Mouse (Mus musculus) left cerebral cortex, postnatal 14 days (tissue): ENCODE results near the gene Slc28a1. TPM values are rescaled to one million over a fixed set of nuclear protein-coding genes. Genes with fewer than 3 reads are reported as not detected.
"Not testable (repeated sequence)": the region's sequence is repeated elsewhere in the genome, so short reads cannot be mapped to it uniquely, and the experiment has no call there.

Experiments
- DNase-seq, 2 experiments: peaks; one replicate each; pipeline ENCODE4 v3.0.0; 2021 to 2022; ENCODE audit warnings: low spot score in 2 of 2, mixed read lengths in 1 of 2
- intact Hi-C: fragments of 180-260 bp; cut with DNase I; formaldehyde crosslinking; loops from one replicate; pipeline ENCODE4 v1.15.1; 2025
- total RNA-seq, 2 experiments: library from RNA; stranded (reverse); gene quantifications; 2 replicates each; pipeline ENCODE4 v1.2.3; 2021

The Slc28a1 gene
- total RNA-seq, 2 experiments from 2014 or later = 0.11 TPM; not detected in 1

DNA sequence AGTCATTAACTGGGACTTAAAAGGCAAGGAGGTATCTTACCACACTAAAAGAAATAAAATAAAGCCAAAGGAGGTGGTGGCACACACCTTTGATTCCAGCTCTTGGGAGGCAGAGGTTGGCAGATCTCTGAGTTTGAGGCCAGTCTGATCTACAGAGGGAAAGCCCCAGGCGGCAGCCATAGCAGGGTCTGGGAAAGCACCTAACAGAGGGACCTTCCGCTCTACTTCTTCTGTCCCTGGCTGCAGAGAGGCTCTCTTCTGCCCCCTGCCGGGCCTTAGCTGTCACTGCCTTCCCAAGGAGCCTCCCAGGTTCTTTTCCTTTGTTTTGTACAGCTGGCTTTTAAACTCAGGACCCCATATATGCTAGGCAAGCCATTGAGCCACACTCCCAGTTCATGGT lies 40.4 kb downstream of the Slc28a1 start:
- intact Hi-C loops = loop anchor here (10.0 kb wide), 3 partner anchors 210 to 430 kb away; partner anchors contain the start of gene Sec11a
- DNase-seq = peak; percentile 18 to 48

DNA sequence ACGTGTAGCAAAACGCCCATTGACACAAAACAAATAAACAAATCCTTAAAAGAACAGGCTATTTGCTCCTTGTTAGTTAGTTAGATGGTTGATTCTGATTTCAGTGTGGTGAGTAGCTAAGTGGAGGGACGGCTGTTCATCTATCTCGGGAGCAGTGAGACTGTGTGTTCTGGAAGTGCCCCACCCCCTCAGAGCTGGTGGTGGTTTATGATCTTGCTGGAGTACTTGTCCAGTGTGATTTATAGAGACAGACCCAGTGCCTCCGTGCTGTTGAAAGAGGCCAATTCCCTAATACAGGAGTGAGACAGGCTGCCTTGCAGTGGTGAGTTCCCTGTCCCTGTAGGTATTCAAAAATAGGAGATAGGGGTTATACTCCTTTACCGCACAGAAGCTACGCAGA lies 44.3 kb downstream of the Slc28a1 start:
- DNase-seq = no peak
- intact Hi-C loops = loop anchor here (10.0 kb wide), 3 partner anchors 214 to 434 kb away; partner anchors contain the start of gene Sec11a

DNA sequence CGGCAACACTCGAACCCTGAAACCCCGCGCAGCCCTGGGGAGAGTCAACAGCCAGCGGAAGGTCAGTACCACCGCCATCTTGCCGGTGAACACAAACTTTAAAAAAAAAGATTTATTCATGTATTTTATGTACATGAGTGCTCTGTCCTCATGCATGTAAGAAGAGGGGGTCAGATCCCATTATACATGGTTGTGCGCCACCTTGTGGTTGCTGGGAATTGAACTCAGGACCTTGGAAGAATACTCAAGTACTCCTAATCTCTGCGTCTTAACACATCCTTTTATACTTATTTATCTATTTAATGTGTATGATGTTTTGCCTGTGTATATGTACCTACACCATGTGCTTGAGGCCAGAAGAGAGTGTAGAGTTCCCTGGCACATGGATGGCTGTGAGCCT lies 47.1 kb downstream of the Slc28a1 start:
- intact Hi-C loops = loop anchor here (2.0 kb wide), 1 partner anchor 177 kb away; no protein-coding TSS in a partner anchor
- DNase-seq = peak; percentile 23 to 27

DNA sequence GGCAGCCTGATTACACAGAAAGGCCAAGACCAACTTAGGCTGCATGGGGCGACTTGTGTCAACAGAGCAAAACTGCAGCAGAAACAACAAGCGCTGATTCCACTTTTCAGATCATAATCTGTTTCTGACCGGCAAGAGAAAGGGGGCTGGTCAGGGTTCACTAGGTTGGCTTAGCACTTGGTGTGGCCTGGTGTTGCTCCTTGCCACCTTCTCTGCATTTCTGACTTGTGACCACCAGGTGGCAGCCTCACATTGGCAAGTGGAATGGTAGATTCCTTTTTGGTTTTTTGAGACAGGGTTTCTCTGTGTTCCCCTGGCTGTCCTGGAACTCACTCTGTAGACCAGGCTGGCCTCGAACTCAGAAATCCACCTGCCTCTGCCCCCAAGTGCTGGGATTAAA lies 47.7 kb downstream of the Slc28a1 start:
- intact Hi-C loops = loop anchor here (2.0 kb wide), 1 partner anchor 176 kb away; no protein-coding TSS in a partner anchor

DNA sequence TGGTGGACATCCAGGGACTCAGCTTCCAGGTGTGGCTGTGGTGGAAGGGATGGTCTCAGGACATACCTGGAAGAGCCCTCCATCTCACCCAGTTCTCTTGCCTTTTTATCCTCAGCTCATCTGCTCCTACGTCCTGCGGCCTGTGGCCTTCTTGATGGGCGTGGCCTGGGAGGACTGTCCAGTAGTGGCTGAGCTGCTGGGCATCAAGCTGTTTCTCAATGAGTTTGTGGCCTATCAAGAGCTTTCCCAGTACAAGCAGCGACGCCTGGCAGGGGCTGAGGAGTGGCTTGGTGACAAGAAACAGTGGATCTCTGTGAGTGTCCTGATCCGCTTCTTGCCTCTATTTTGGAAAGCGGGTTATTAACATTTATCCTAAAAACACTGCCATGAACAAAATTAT lies 49.8 kb downstream of the Slc28a1 start:
- intact Hi-C loops = no loop called here
- DNase-seq = no peak

More for the DNA sequence above, 47.7 kb downstream of the Slc28a1 start:
- peak; percentile 76 to 83 for DNase-seq

DNA sequence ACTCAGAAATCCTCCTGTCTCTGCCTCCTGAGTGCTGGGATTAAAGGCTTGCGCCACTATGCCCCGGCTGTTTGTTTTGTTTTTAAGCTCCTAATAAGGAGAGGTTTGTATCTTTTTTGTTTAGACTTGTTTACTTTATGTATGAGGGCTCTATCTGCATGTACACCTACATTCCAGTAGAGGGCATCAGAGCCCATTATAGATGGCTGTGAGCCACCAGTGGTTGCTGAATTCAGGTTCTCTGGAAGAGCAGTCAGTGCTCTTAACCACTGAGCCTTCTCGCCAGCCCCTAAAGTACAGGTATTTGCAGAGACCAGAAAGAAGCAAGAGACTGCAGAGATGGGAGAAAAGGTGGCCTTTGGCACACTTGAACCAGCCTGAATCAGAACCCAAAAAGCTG lies 52.5 kb downstream of the Slc28a1 start:
- intact Hi-C loops = loop anchor here (5.0 kb wide), 1 partner anchor 155 kb away; no protein-coding TSS in a partner anchor
- peak; percentile 61 to 69 for DNase-seq

DNA sequence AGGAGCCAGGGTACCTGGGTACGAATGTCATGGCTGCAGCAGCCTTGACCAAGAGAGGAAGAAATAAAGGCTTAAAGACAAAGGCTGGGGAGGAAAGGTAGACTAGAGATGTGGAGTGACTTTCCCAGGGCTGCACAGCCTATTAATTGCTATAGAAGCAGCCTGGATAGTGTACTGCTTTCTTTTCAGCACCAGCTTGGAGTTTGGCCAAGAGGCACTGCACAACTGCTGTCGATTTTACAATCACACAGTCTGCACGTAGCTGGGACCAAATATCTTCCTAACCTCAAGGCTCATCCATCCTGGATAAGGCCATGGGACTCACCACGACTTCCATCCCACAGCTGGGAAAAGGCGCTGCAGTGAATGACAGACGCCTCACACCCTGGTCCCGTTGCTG lies 54.8 kb downstream of the Slc28a1 start:
- no peak for DNase-seq
- intact Hi-C loops = loop anchor here (5.0 kb wide), 1 partner anchor 153 kb away; no protein-coding TSS in a partner anchor

DNA sequence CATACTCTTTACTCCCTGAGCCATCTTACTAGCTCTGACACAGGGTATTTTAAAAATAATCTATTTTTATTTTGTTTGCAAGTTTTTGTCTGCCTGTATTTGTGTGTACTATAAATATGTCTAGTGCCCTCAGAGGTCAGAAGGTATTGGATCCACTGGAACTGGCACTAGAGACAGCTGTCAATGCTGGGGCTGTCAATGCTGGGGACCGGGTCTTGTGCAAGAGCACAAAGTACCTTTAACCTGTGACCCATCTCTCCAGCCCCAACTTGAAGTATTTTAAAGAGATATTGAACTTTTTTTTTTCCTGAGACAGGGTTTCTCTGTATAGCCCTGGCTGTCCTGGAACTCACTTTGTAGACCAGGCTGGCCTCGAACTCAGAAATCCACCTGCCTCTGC lies 59.3 kb downstream of the Slc28a1 start:
- intact Hi-C loops = no loop called here
- no peak for DNase-seq

DNA sequence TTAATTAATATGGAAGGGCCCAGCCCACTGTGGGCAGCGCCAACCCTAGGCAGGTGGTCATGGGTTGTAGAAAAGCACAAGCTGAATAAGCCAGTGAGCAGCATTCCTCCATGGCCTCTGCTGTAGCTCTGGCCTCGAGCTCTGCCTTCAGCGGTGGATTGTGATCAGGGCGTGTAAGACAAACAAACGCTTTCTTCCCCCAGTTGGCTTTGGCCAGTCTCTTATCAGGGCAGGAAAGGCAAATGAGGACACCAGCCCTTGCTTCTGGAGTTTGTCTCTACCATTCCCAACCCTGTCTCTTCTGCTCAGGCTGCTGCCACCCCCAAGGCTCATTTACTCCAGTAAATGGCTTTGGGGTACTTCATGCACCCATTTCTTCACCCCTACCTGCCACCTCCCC lies 60.1 kb downstream of the Slc28a1 start:
- intact Hi-C loops = no loop called here
- DNase-seq = no peak

DNA sequence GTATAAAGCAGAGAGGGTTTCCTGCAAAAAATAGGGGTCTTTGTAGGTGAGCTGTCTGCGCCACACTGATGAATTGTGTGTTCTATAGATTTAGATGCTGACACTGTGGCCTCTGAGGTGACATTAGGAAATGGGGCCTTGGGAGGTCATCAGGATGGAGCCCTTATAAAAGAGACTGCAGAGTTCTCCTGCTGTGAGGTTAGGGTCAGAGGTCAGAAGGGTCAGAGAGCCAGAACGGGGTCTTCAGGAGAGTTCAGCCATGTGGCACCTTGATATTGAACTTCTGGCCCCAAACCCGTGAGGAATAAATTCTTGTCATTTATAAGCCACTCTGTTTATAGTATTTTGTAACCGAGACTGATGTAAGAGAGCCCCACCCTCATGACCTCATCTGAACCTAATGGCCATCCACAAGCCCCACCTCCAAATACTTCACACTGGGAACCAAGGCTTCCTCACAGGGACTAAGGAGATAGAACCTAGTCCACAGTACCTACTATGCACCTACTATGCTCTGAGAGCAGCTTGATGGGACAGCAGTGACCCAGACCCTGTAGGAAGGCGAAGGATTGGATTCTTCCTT lies 61.7 kb downstream of the Slc28a1 start:
- intact Hi-C loops = no loop called here
- no peak for DNase-seq

DNA sequence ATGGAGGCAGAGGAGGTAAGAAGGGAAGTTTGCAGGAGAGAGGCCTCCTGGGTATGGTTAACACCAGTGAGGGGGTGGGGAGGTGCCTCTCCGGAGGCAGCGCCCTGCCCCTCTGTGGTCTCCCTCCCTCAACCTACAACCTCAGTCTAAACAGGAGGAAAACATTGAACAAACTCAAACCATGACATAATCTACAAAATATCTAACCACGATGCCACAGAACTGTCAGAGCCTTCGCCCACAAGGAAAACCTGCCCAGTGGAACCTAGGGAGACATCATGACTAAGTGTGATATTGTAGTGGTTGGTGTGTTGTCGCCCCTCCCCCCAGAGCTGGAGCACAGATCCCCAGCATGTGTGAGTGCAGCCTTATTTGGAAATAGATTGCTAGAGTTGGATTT lies 64.9 kb downstream of the Slc28a1 start:
- DNase-seq = peak; percentile 28 to 80
- intact Hi-C loops = no loop called here

DNA sequence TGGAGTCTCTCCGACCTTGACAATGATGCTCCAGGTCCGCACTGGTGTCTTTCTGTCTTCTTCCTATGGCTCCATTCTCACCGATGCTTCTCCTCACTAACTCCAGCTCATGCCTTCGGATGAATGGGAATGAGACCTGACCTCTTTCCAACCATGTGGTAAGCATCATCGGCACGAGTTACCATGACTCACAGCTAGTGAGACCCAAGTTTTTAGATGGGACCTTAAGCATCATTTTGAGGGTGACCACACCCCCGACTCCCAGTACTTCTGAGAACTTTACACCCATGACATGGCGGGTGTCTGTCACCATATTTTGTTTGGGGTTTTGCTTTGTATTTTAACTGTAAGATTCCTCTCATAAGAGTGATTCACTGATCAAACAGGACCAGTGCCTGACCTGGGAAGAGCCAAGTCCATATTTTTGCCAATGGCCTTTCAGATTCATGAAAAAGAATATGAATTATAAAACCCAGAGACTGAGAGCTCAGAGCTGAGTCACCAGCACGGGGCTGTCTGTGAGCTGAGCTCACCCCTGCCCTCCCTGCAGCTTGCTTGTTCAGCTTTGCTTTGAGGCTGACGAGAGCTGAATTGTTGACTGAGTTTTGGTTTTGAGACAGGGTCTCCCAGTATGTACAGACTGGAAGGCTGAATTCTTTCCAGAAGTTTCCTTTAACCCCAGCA lies 68.0 kb downstream of the Slc28a1 start:
- intact Hi-C loops = no loop called here
- no peak for DNase-seq

DNA sequence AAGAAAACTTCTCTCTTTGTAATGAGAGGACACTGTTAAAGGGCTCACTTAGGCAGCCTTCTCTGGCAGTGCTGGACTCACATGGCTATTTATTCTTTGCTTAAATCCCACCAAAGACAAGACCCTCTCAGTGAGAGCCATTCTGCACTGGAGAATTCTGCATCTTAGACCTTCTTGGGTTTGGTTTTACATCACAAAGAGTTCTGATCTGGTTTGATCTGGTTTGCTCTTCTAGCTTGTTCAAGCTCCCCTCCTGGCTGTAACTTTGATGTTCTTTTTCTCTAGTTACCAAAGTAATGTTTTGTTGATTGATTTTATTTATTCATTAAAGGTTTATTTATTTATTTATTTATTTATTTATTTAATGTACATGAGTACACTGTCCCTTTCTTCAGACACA lies 68.6 kb downstream of the Slc28a1 start:
- intact Hi-C loops = no loop called here

DNA sequence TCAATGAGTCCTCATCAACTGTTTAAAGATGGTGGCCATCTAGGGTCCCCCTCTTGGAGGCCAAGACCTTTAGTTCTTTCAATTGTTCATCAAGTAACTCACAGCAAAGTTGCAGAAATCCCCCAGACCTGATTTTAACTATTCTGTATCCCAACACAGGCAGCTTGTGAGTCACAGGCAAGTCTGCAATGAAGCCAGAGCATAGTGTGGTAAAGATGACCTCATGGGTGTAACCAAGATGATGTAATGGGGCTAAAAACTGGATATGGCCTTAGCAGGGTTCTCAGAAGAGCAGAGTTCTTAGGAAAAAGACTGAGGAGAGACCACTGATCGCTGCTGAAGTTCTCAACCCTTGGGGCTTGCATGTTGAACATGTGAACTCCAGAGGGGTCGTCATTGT lies 69.5 kb downstream of the Slc28a1 start:
- intact Hi-C loops = no loop called here
- DNase-seq = no peak

More for the DNA sequence above, 68.6 kb downstream of the Slc28a1 start:
- no peak for DNase-seq

DNA sequence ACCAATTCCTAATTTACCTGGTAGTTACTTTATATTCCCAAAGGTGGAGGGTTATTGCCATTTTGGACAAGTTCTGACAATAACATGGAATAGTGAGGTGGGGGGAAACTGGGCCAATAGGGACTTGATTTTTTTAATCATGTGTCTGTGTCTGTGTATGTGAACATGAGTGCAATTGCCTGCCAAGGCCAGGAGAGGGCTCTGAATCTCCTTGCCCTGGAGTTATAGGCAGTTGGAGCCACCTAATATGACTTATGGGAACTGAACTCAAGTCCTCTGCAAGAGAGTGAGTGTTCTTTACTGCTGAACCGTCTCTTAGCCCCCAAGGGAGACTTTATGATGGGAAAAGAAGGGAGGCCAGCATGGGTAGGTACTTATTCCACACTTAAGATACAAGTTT lies 70.1 kb downstream of the Slc28a1 start:
- intact Hi-C loops = no loop called here
- DNase-seq = no peak

DNA sequence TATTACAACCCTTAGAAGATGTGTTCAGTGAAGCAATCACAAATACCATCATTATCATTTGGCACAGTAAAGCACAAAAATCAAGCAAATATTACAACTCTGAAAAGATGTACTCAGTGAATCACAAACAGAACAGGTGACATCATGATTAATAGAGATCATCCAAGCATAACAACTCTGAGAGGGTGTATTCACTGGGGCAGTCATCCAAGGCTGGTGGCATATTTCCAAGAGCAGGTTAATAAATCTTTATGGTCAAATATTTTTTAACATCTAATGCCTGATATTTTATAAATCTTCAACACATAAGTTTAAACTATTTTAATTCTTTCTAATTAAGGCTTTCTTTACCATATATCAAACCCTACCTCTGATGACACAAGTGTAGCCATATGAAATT lies 71.4 kb downstream of the Slc28a1 start:
- intact Hi-C loops, DNase-seq: not testable (repeated sequence)

DNA sequence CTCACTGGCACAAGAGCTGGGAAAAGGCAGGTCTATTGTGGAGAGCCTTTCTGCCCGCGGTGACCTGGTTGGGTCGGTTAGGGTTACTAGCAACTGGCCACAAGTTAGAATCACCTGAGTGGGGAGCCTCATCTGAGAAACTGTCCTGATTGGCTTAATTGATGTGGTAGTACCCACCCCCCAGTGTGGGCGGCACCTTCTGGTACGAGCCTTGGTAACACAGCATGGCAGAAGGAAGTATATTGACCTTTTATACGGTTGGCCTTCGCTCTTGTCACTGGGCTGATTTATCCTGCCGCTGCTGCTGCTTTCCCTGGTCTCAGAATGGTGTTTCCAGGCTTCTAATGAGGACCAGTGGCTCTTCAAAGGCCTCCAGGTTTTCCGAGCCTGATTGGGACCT lies 74.6 kb downstream of the Slc28a1 start:
- DNase-seq = no peak
- intact Hi-C loops = no loop called here

DNA sequence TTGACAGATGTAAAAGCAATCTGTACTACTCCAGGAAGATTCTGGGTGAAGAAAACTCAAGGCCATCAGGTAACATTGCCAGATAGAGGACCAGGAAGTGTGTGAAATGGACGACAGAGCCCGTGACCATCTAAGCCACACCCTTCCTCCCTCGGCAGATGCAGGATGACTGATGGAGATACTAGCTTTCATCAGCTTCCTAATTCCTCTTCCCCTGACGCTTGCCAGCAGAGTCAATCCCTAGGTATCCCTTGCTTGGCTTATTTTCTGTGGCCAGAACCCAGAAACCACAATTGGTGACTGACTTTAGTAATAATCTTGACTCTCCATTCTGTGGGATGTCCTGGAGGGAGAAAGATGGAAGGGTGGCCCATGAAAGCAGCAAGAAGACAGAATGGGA lies 80.9 kb downstream of the Slc28a1 start:
- no peak for DNase-seq
- intact Hi-C loops = no loop called here

DNA sequence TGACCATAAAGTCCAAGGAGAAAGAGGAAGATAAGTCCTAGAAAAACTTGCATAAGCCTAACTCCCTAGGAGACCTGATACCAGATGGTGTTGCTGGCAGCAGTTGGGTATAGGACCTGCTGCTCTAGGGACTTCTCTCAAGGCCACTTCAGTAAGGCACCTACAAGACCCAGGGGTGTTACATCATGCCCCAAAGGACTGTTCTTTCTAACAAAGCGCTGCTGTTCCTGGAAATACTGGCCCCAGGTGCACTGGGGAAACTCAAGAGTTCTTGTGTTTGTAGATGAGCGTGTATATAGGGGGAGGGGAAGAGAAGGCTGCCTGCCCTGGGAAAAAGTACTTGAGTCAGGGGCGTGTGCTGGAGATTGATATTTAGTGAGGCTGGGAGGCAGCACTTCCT lies 82.2 kb downstream of the Slc28a1 start:
- DNase-seq = no peak
- intact Hi-C loops = no loop called here

DNA sequence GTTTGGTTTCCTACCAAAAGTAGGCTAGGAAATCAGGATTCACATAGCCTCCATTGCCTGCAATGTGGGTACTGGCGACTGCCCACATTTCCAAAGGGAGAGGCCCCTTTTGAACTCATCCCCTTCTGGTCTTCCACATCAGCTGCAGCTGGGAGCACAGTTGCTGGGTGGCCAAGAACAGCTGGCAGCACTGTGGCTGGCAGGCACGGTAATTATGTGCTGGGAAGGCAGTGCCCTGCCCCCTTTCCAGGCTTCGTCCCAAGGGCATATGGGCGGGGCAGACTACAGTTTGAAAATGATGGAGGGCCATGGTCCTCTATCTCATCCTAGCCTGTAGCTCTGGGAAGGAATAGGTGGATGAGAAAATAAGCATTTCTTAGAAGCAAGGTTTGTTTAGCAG lies 83.9 kb downstream of the Slc28a1 start:
- intact Hi-C loops = no loop called here
- DNase-seq = no peak

DNA sequence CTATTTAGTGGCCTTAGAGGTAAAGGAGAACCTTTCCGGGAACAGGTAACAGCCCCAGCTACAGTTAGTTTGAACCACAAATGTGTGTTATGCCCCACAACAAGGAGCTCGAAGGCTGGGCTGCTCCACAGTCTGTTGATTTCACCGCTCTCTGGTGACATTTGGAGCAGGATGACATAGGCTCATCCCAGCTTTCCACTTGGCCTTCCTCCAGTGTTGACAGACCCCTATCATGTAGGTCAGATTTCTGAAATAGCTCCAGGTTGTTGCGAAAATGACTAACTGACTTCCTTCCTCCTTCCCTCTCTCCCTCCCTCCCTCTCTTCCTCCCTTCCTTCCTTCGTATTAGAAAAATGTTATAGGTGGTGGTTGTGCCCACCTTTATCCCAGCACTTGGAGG lies 84.5 kb downstream of the Slc28a1 start:
- intact Hi-C loops = no loop called here
- no peak for DNase-seq
